Mouse (Mus musculus): ENCODE measurements around the gene Pakap. TPM values are rescaled to one million over a fixed set of nuclear protein-coding genes. Genes with fewer than 3 reads are reported as not detected.

Pakap gene
- polyA plus RNA-seq, 1 experiment from 2014 or later: 1.4 TPM

- Histone ChIP-seq H3K9me3 (replicated peaks) (no peaks in the 10 kb centered on the region), H3K27ac (replicated peaks) (no peak overlapping the region), H3K4me1 (replicated peaks) (no peaks in the 10 kb centered on the region), H3K9ac (no peak overlapping the region), H3K27me3 (no peaks in the 10 kb centered on the region), H3K4me2 (no peak overlapping the region), H3K4me3 (replicated peaks) (no peak overlapping the region), H3K36me3 (replicated peaks) (no peaks in the 10 kb centered on the region)
- ATAC-seq (ENCODE audit: insufficient read depth): no peak
- WGBS (ENCODE audit: insufficient replicate concordance): 41% methylated on average over 4 of the region's 4 CpGs
These were observed 182.7 kb downstream of the Pakap start for GRCm38 (mm10) chr4:57750651-57751050.

DNA sequence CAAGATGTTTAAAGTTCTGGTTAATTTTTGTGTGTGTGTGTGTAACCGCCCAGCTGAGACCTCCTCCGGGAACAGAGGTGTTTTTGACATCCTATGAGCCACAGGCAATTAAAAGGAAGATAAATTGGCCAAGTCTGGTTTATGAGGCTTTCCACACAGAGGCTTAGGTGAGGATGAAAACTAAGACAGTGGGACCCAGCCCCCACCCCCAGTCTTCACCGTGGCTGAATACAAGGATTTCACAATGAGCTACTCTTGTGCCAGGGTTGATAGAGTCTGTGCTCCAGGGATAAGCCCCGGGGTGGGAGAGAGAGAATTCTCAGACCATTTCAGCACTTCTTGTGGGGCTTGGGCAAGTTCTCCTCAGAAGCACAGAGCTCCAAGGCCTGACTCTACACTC, 183.1 kb downstream of the Pakap start:
- H3K9ac ChIP-seq: no peak overlapping the region
- no peaks in the 10 kb centered on the region for H3K9me3 ChIP-seq (replicated peaks)
- H3K4me1 ChIP-seq (replicated peaks): no peaks in the 10 kb centered on the region
- H3K27me3 ChIP-seq: no peaks in the 10 kb centered on the region
- H3K36me3 ChIP-seq (replicated peaks): no peaks in the 10 kb centered on the region
- no peak overlapping the region for H3K4me3 ChIP-seq (replicated peaks)
- ATAC-seq (ENCODE audit: insufficient read depth): no peak
- 40% methylated on average over 4 of the region's 4 CpGs for WGBS (ENCODE audit: insufficient replicate concordance)
- H3K4me2 ChIP-seq: no peak overlapping the region
- H3K27ac ChIP-seq (replicated peaks): no peak overlapping the region

DNA sequence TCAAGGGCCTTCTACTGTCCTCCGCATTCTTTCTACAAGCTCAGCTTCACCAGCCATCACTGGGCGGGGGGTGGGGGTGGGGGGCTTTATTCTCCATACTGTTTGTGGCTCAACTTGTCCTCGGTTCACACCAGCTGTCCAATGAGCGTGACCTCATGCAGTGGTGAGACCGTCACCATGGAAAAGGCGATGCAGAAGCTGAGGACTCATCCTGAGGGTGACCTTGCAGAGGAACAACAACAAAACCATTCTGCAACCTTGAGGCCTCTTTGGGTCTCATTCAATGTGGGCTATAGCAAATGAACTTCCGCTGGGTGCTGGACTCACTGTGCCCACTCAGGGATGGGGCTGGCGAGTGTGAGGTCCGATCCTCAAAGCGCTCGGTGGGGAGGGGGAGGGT, 183.6 kb downstream of the Pakap start:
- no peaks in the 10 kb centered on the region for H3K36me3 ChIP-seq (replicated peaks)
- H3K9me3 ChIP-seq (replicated peaks): no peaks in the 10 kb centered on the region
- H3K27ac ChIP-seq (replicated peaks): no peak overlapping the region
- H3K27me3 ChIP-seq: no peaks in the 10 kb centered on the region
- no peak overlapping the region for H3K4me3 ChIP-seq (replicated peaks)
- 77% methylated on average over 11 of the region's 11 CpGs for WGBS (ENCODE audit: insufficient replicate concordance)
- no peak for ATAC-seq (ENCODE audit: insufficient read depth)
- no peak overlapping the region for H3K4me2 ChIP-seq
- no peak overlapping the region for H3K9ac ChIP-seq
- no peaks in the 10 kb centered on the region for H3K4me1 ChIP-seq (replicated peaks)

DNA sequence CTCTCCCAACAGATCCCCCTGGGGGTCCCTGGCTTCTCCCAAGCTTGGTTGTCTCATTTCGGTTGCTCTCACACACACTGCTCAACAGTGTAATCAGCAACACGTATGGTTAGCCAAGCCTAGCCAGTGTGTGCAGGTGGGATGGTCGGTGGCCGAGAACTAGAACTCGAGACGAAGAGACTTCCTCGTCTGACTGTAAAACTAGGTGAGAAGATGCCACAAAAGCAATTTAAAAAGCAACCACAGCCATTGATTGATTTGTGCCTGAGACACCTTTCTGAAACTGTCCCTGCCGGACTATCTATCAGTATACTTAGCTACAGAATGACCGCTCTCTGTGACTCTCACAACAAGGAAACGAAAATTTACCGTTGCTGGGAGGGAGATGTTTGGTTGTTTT, 187.1 kb downstream of the Pakap start:
- no peak for ATAC-seq (ENCODE audit: insufficient read depth)
- Histone ChIP-seq H3K9me3 (replicated peaks) (no peaks in the 10 kb centered on the region), H3K27me3 (no peaks in the 10 kb centered on the region), H3K36me3 (replicated peaks) (no peaks in the 10 kb centered on the region), H3K27ac (replicated peaks) (no peak overlapping the region), H3K4me1 (replicated peaks) (no peaks in the 10 kb centered on the region), H3K9ac (no peak overlapping the region), H3K4me3 (replicated peaks) (no peak overlapping the region), H3K4me2 (no peak overlapping the region)
- WGBS (ENCODE audit: insufficient replicate concordance): 69% methylated on average over 11 of the region's 11 CpGs

GRCm38 (mm10) chr4:57757997-57758396, 190.0 kb downstream of the Pakap start:
- Histone ChIP-seq H3K9ac (no peak overlapping the region), H3K4me3 (replicated peaks) (no peak overlapping the region), H3K4me1 (replicated peaks) (no peaks in the 10 kb centered on the region), H3K36me3 (replicated peaks) (no peaks in the 10 kb centered on the region), H3K27me3 (no peaks in the 10 kb centered on the region), H3K9me3 (replicated peaks) (no peaks in the 10 kb centered on the region), H3K4me2 (no peak overlapping the region), H3K27ac (replicated peaks) (no peak overlapping the region)
- 68% methylated on average over 11 of the region's 11 CpGs for WGBS (ENCODE audit: insufficient replicate concordance)
- no peak for ATAC-seq (ENCODE audit: insufficient read depth)

GRCm38 (mm10) chr4:57762424-57762823, 194.4 kb downstream of the Pakap start:
- no peak overlapping the region for H3K9ac ChIP-seq
- H3K9me3 ChIP-seq (replicated peaks): no peaks in the 10 kb centered on the region
- 58% methylated on average over 7 of the region's 7 CpGs for WGBS (ENCODE audit: insufficient replicate concordance)
- no peak overlapping the region for H3K4me2 ChIP-seq
- H3K4me1 ChIP-seq (replicated peaks): no peaks in the 10 kb centered on the region
- no peak for ATAC-seq (ENCODE audit: insufficient read depth)
- H3K4me3 ChIP-seq (replicated peaks): no peak overlapping the region
- no peaks in the 10 kb centered on the region for H3K36me3 ChIP-seq (replicated peaks)
- H3K27me3 ChIP-seq: no peaks in the 10 kb centered on the region
- H3K27ac ChIP-seq (replicated peaks): no peak overlapping the region

DNA sequence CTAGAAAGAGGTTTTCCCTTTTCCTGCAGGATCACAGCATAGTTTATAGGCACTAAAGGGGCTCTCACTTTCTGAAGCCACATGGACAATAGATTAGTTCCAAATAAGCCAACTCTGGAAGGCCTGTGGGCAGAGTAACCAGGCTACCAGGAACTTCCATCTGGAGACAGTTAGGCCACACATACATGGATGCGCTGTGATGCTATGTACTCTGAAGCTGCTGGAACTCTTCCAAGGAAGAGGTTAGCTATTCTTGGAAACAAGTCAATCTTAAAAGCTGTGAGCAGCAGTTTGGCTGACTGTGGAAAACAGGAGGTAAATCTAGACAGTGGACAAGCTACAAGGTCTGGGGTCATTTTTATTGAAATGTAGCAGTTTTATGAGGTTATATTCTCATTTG, 196.4 kb downstream of the Pakap start:
- Histone ChIP-seq H3K9me3 (replicated peaks) (no peaks in the 10 kb centered on the region), H3K27ac (replicated peaks) (no peak overlapping the region), H3K4me2 (no peak overlapping the region), H3K4me3 (replicated peaks) (no peak overlapping the region), H3K4me1 (replicated peaks) (no peaks in the 10 kb centered on the region), H3K36me3 (replicated peaks) (no peaks in the 10 kb centered on the region), H3K27me3 (no peaks in the 10 kb centered on the region), H3K9ac (no peak overlapping the region)
- WGBS (ENCODE audit: insufficient replicate concordance): 75% methylated on average over 1 of the region's 1 CpGs
- ATAC-seq (ENCODE audit: insufficient read depth): no peak

GRCm38 (mm10) chr4:57764926-57765325, 196.9 kb downstream of the Pakap start:
- 45% methylated on average over 1 of the region's 1 CpGs for WGBS (ENCODE audit: insufficient replicate concordance)
- H3K27ac ChIP-seq (replicated peaks): no peak overlapping the region
- H3K4me1 ChIP-seq (replicated peaks): no peaks in the 10 kb centered on the region
- H3K4me3 ChIP-seq (replicated peaks): no peak overlapping the region
- no peaks in the 10 kb centered on the region for H3K27me3 ChIP-seq
- no peak overlapping the region for H3K9ac ChIP-seq
- no peaks in the 10 kb centered on the region for H3K9me3 ChIP-seq (replicated peaks)
- ATAC-seq (ENCODE audit: insufficient read depth): no peak
- H3K4me2 ChIP-seq: no peak overlapping the region
- no peaks in the 10 kb centered on the region for H3K36me3 ChIP-seq (replicated peaks)

- Histone ChIP-seq H3K4me3 (replicated peaks) (no peak overlapping the region), H3K4me1 (replicated peaks) (no peaks in the 10 kb centered on the region), H3K36me3 (replicated peaks) (no peaks in the 10 kb centered on the region), H3K27me3 (no peaks in the 10 kb centered on the region), H3K4me2 (no peak overlapping the region), H3K9me3 (replicated peaks) (no peaks in the 10 kb centered on the region), H3K27ac (replicated peaks) (no peak overlapping the region), H3K9ac (no peak overlapping the region)
- ATAC-seq (ENCODE audit: insufficient read depth): no peak
- 51% methylated on average over 4 of the region's 4 CpGs for WGBS (ENCODE audit: insufficient replicate concordance)
These were observed 197.8 kb downstream of the Pakap start for GRCm38 (mm10) chr4:57765806-57766205.

GRCm38 (mm10) chr4:57769007-57769406, 201.0 kb downstream of the Pakap start:
- Histone ChIP-seq H3K27ac (replicated peaks) (no peak overlapping the region), H3K36me3 (replicated peaks) (no peaks in the 10 kb centered on the region), H3K9me3 (replicated peaks) (no peaks in the 10 kb centered on the region), H3K9ac (no peak overlapping the region), H3K27me3 (no peaks in the 10 kb centered on the region), H3K4me1 (replicated peaks) (peaks cover 8% of the 10 kb centered on the region), H3K4me3 (replicated peaks) (no peak overlapping the region), H3K4me2 (no peak overlapping the region)
- WGBS (ENCODE audit: insufficient replicate concordance): 68% methylated on average over 3 of the region's 3 CpGs
- ATAC-seq (ENCODE audit: insufficient read depth): no peak

- WGBS (ENCODE audit: insufficient replicate concordance): 57% methylated on average over 4 of the region's 4 CpGs
- Histone ChIP-seq H3K27me3 (no peaks in the 10 kb centered on the region), H3K4me2 (no peak overlapping the region), H3K4me1 (replicated peaks) (peaks cover 11% of the 10 kb centered on the region), H3K36me3 (replicated peaks) (no peaks in the 10 kb centered on the region), H3K9me3 (replicated peaks) (no peaks in the 10 kb centered on the region), H3K27ac (replicated peaks) (no peak overlapping the region), H3K9ac (no peak overlapping the region), H3K4me3 (replicated peaks) (no peak overlapping the region)
- no peak for ATAC-seq (ENCODE audit: insufficient read depth)
These were observed 202.3 kb downstream of the Pakap start for GRCm38 (mm10) chr4:57770185-57770823.

DNA sequence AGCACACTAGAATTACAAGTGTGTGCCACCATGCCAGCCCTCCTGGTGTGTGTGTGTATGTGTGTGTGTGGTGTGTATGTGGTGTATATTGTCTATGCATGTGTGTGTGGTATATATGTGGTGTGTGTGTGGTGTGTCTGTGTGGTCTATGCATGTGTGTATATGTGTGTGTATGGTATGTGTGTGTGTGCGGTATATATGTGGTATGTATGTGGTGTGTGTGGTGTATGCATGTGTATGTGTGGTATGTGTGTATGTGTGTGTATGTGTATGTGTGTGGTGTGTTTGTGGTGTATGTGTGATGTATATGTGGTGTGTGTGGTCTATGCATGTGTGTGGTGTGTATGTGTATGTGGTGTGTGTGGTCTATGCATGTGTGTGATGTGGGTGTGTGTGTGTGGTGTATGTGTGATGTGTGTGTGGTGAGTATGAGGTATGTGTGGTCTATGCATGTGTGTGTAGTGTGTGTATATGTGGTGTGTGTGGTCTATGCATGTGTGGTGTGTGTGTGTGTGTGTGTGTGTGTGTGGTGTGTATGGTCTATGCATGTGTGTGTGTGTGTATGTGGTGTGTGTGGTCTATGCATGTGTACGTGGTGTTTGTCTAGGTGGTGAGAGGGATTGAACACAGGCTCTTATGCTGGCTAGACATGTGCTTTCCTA, 203.7 kb downstream of the Pakap start:
- no peak overlapping the region for H3K9ac ChIP-seq
- 74% methylated on average over 2 of the region's 2 CpGs for WGBS (ENCODE audit: insufficient replicate concordance)
- no peak for ATAC-seq (ENCODE audit: insufficient read depth)
- H3K4me3 ChIP-seq (replicated peaks): no peak overlapping the region
- no peaks in the 10 kb centered on the region for H3K36me3 ChIP-seq (replicated peaks)
- H3K27ac ChIP-seq (replicated peaks): no peak overlapping the region
- no peaks in the 10 kb centered on the region for H3K27me3 ChIP-seq
- H3K4me2 ChIP-seq: no peak overlapping the region
- H3K4me1 ChIP-seq (replicated peaks): peaks cover 11% of the 10 kb centered on the region
- no peaks in the 10 kb centered on the region for H3K9me3 ChIP-seq (replicated peaks)

Data from liver, embryonic 15.5 days (tissue).